Mouse (Mus musculus): ENCODE data around the gene Hist1h1d. TPM values are rescaled to one million over a fixed set of nuclear protein-coding genes. Genes with fewer than 3 reads are reported as not detected.
"Not testable (repeated sequence)": the region's sequence is repeated elsewhere in the genome, so short reads cannot be mapped to it uniquely, and the experiment has no call there.

Hist1h1d gene
- total RNA-seq, 2 experiments from 2014 or later = 3.5 TPM

- H3K27ac ChIP-seq = no peak overlapping the region
- intact Hi-C loops (cut with DNase I) = loop anchor here (10.0 kb wide), 1 partner anchor 1712 kb away; no protein-coding TSS in a partner anchor
- no peak overlapping the region for H3K4me3 ChIP-seq
- no peak for DNase-seq (ENCODE audit: extremely low spot score in 1 of 2, low spot score in 2 of 2)
- TF ChIP-seq CTCF (IDR thresholded peaks at IDR 0.05) = no peak
These were observed 15.9 kb upstream of the Hist1h1d start for GRCm38 (mm10) chr13:23537006-23537710.

- Histone ChIP-seq H3K4me3 (no peak overlapping the region), H3K27ac (no peak overlapping the region)
- no peak for DNase-seq (ENCODE audit: extremely low spot score in 1 of 2, low spot score in 2 of 2)
- no peak for TF ChIP-seq CTCF (IDR thresholded peaks at IDR 0.05)
- intact Hi-C loops (cut with DNase I) = loop anchor here (10.0 kb wide), 1 partner anchor 1713 kb away; no protein-coding TSS in a partner anchor
These were observed 14.8 kb upstream of the Hist1h1d start for GRCm38 (mm10) chr13:23538249-23538648.

GRCm38 (mm10) chr13:23539821-23540220, 13.2 kb upstream of the Hist1h1d start:
- H3K4me3 ChIP-seq; DNase-seq (ENCODE audit: extremely low spot score in 1 of 2, low spot score in 2 of 2); H3K27ac ChIP-seq: not testable (repeated sequence)
- intact Hi-C loops (cut with DNase I) = loop anchor here (10.0 kb wide), 1 partner anchor 1715 kb away; no protein-coding TSS in a partner anchor

- intact Hi-C loops (cut with DNase I) = no loop called here
- TF ChIP-seq CTCF (IDR thresholded peaks at IDR 0.05) = no peak
- Histone ChIP-seq H3K4me3 (no peak overlapping the region), H3K27ac (no peak overlapping the region)
- no peak for DNase-seq (ENCODE audit: extremely low spot score in 1 of 2, low spot score in 2 of 2)
These were observed 11.6 kb upstream of the Hist1h1d start for GRCm38 (mm10) chr13:23541497-23541896.

GRCm38 (mm10) chr13:23542225-23542980, 10.7 kb upstream of the Hist1h1d start:
- DNase-seq (ENCODE audit: extremely low spot score in 1 of 2, low spot score in 2 of 2); intact Hi-C loops (cut with DNase I); H3K27ac ChIP-seq: not testable (repeated sequence)
- H3K4me3 ChIP-seq = peak overlapping the region; percentile 63

- intact Hi-C loops (cut with DNase I) = not testable (repeated sequence)
- Histone ChIP-seq H3K4me3 (peak within 1 kb of the TSS; percentile 63), H3K27ac (peak within 1 kb of the TSS; percentile 68)
- peak; percentile 48 to 61 for DNase-seq (ENCODE audit: extremely low spot score in 1 of 2, low spot score in 2 of 2)
These were observed 10.0 kb upstream of the Hist1h1d start, which contains the start of gene Hist1h2bh for GRCm38 (mm10) chr13:23542999-23543607. Gene Hist1h2bh (minus strand): TSS chr13:23543392.

GRCm38 (mm10) chr13:23543965-23544786, 8.9 kb upstream of the Hist1h1d start, which contains the start of gene Hist1h3f:
Gene Hist1h3f (plus strand): TSS chr13:23544052.
- Histone ChIP-seq H3K4me3 (peak within 1 kb of the TSS; percentile 63), H3K27ac (peak within 1 kb of the TSS; percentile 72)
- intact Hi-C loops (cut with DNase I) = no loop called here
- peak; percentile 63 to 75 for DNase-seq (ENCODE audit: extremely low spot score in 1 of 2, low spot score in 2 of 2)
- no peak for TF ChIP-seq CTCF (IDR thresholded peaks at IDR 0.05)

GRCm38 (mm10) chr13:23544787-23545120, 8.3 kb upstream of the Hist1h1d start:
- intact Hi-C loops (cut with DNase I); DNase-seq (ENCODE audit: extremely low spot score in 1 of 2, low spot score in 2 of 2): not testable (repeated sequence)
- peak overlapping the region; percentile 63 for H3K4me3 ChIP-seq
- H3K27ac ChIP-seq = peak overlapping the region; percentile 59; the same call in 1 of the 2 replicates

- intact Hi-C loops (cut with DNase I) = no loop called here
- DNase-seq (ENCODE audit: extremely low spot score in 1 of 2, low spot score in 2 of 2) = no peak
- no peak overlapping the region for H3K27ac ChIP-seq
- TF ChIP-seq CTCF (IDR thresholded peaks at IDR 0.05) = no peak
- no peak overlapping the region for H3K4me3 ChIP-seq
These were observed 6.4 kb upstream of the Hist1h1d start for GRCm38 (mm10) chr13:23546694-23547093.

GRCm38 (mm10) chr13:23550761-23551145, 2.3 kb upstream of the Hist1h1d start:
- DNase-seq (ENCODE audit: extremely low spot score in 1 of 2, low spot score in 2 of 2) = no peak
- intact Hi-C loops (cut with DNase I) = no loop called here
- H3K4me3 ChIP-seq = peak overlapping the region; percentile 53
- H3K27ac ChIP-seq = peak overlapping the region; percentile 72
- TF ChIP-seq CTCF (IDR thresholded peaks at IDR 0.05) = no peak

- intact Hi-C loops (cut with DNase I) = not testable (repeated sequence)
- DNase-seq (ENCODE audit: extremely low spot score in 1 of 2, low spot score in 2 of 2) = peak; percentile 89 to 90
- peak; percentile 51 for TF ChIP-seq CTCF (IDR thresholded peaks at IDR 0.05)
- peak within 1 kb of the TSS; percentile 72 for H3K27ac ChIP-seq
- H3K4me3 ChIP-seq = peak within 1 kb of the TSS; percentile 53
These were observed 1.8 kb upstream of the Hist1h1d start, which contains the start of gene Hist1h4f for GRCm38 (mm10) chr13:23551146-23551834. Gene Hist1h4f (minus strand): TSS chr13:23551648.

Measured in left cerebral cortex, adult 2 months (tissue).